Mouse (Mus musculus): Measurements from ENCODE around the gene Slc25a18. TPM values are rescaled to one million over a fixed set of nuclear protein-coding genes. Genes with fewer than 3 reads are reported as not detected.
"Not testable (repeated sequence)": the region's sequence is repeated elsewhere in the genome, so short reads cannot be mapped to it uniquely, and the experiment has no call there.

The Slc25a18 gene
- total RNA-seq, 2 experiments from 2014 or later: not detected

- ATAC-seq (replicated peaks; ENCODE audit: low FRiP score, low TSS enrichment, poor library complexity, severe bottlenecking): peak; percentile 30; the same call in 1 of the 2 replicates
Observed at GRCm38 (mm10) chr6:120795422-120796086, 22.2 kb downstream of the Slc25a18 start.

DNA sequence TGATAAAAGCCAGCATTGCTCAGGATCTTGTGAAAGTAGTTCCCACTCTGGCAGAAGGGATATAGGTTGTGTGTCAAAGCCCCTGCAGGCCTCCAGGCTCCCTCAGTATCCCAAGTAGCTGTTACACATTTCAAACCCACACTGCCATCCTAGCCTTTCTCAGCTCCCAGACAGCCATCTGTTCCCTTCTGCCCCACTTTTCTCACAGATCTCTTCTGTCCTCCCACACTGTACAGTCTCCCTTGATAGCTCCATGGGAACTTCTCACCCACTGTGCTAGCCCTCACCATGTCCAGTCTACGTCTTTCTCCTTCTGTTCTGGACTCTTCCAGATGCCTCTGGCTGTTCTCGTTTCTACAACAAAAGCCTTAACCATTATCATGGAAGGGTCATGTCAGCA is 22.7 kb downstream of the Slc25a18 start:
- no peak for ATAC-seq (replicated peaks; ENCODE audit: low FRiP score, low TSS enrichment, poor library complexity, severe bottlenecking)

- no peak for ATAC-seq (replicated peaks; ENCODE audit: low FRiP score, low TSS enrichment, poor library complexity, severe bottlenecking)
Observed at GRCm38 (mm10) chr6:120798019-120798418, 24.6 kb downstream of the Slc25a18 start.

DNA sequence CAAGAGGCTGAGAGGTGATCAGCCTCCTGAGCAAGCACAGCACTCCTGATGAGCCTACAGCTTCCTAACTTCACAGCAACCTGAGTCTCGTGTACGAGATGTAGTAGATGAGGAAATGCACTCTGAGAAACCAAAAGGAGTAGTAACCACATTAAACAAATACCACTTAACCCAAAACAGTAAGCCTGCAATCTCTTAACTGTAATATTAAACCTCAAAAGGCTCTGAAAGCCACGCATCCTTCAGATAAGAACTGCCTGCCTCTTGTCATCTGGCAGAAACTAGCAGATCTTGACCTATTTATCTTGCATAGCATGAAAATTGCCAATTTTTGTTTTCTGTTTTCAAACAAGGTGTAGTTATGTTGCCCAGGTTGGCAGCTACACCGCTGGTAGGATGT is 25.5 kb downstream of the Slc25a18 start:
- no peak for ATAC-seq (replicated peaks; ENCODE audit: low FRiP score, low TSS enrichment, poor library complexity, severe bottlenecking)

DNA sequence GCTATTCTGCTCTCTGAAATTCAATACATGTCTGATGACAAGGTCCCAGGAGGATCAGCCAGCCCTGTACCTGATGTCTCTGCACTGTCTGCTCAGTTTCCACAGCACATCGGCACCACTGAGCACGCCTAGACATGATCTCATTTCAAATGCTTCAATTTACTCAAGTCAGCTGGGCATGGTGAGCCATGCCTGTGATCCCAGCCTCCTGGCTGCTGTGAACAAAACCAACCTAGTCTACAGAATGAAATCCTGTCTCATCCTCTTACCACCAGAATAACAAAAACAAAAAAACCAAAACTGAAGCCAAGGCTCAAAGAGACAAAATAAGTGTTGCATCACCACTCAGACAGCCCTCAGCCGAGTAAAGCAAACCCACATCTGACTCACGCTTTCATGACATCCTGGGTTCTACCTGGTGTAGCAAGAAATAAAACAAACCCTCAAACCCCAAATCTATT is 26.2 kb downstream of the Slc25a18 start:
- ATAC-seq (replicated peaks; ENCODE audit: low FRiP score, low TSS enrichment, poor library complexity, severe bottlenecking): no peak

DNA sequence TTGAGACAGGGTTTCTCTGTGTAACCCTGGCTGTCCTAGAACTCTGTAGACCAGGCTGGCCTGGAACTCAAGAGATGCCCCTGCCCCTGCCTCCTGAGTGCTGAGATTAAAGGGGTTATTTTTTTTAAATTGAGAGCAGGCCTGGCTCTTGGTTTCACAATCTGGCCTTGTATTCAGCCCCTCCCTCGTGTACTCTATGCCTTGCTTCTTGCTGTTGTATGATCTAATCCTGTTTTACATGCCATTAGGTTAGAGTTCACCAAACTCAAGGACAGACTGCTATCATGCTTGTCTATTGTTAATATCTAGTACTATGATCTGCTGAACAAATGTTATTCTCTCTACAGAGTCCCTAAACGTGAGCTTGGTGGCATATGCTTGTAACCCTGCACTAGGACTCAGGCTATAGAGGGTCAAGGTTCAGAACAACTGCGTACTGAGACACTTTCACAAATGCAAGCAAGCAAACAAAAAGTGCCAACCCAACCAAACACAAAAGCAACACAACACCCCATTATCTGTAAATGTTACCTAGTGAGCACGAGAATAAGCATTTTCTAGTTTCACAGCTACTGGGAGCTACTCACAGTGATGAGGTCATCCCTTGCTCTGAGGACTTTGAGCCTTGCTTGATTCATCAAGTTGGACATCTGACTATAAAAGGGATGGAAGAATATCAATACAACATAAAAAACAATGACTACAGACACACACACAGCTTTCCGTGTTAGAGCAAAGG is 33.8 kb downstream of the Slc25a18 start:
- no peak for ATAC-seq (replicated peaks; ENCODE audit: low FRiP score, low TSS enrichment, poor library complexity, severe bottlenecking)

GRCm38 (mm10) chr6:120807738-120808081 is 34.3 kb downstream of the Slc25a18 start:
- no peak for ATAC-seq (replicated peaks; ENCODE audit: low FRiP score, low TSS enrichment, poor library complexity, severe bottlenecking)

DNA sequence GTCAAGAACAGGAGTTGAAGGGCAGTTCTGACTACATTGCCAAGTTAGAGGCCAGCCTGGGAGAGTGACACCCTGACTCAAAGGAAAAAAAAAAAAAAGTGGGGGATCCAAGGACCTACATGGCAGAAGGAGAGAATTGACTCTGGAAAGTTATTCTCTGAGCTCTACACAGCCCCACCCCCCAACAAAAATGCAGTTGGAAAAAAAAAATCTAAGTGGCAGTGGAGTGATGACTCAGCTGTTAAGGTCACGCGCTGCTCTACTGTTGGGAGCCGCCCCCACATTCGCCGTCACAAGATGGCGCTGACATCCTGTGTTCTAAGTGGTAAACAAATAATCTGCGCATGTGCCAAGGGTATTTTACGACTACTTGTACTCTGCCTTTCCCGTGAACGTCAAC is 38.6 kb downstream of the Slc25a18 start:
- ATAC-seq (replicated peaks; ENCODE audit: low FRiP score, low TSS enrichment, poor library complexity, severe bottlenecking): not testable (repeated sequence)

DNA sequence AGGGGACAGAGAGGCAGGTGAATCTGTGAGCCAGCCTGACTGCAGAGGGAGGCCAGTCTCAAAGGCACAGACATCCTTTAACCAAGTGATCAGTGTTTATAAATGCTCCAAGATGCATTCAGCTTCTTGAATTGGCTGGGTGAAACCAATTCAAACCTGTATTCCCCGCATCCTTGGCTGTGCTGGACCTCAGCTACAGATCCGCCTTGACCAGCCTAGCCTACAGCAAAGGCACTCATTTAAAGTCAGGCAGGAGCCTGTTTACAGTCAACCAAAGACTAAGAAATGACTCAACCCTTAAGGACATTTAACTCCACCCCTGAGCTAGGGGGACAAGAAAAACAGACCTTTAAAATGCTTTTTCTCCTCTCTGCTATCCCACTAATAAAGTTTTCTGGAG is 45.9 kb downstream of the Slc25a18 start:
- ATAC-seq (replicated peaks; ENCODE audit: low FRiP score, low TSS enrichment, poor library complexity, severe bottlenecking): no peak

DNA sequence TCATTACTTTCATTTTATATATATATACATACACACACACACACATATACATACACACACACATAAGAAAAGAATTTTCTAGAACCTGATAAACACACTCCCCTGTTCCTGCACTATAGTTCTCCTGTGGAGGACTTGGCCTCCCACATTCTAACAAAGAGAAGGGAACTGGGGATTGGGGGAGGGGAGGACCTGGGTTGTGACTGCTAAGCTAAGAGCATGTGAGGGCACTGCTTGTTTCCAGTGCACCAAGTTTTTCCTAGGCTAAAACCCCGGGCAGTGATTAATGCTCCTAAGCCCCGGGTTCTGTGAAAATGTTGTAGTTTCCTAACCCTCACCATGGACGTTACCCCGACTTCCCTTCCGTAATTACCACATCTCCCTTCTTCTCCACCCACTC is 46.8 kb downstream of the Slc25a18 start:
- ATAC-seq (replicated peaks; ENCODE audit: low FRiP score, low TSS enrichment, poor library complexity, severe bottlenecking): no peak

DNA sequence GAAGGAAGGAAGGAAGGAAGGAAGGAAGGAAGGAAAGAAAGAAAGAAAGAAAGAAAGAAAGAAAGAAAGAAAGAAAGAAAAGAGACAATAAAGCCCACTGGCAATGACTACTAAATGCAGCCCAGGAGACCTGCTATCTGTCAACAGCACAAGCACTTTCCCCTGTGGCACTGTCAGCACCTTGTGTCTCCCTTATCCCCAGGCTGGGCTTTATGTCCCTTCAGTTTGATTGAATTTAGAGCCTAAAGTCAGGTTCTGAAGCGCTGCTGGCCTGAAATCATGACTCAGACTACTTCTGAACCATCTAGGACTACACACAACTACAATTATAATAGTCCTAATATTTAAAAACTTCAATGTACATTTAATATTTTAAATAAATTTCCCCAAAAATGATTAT is 47.6 kb downstream of the Slc25a18 start:
- peak; percentile 63; the same call in 1 of the 2 replicates for ATAC-seq (replicated peaks; ENCODE audit: low FRiP score, low TSS enrichment, poor library complexity, severe bottlenecking)

DNA sequence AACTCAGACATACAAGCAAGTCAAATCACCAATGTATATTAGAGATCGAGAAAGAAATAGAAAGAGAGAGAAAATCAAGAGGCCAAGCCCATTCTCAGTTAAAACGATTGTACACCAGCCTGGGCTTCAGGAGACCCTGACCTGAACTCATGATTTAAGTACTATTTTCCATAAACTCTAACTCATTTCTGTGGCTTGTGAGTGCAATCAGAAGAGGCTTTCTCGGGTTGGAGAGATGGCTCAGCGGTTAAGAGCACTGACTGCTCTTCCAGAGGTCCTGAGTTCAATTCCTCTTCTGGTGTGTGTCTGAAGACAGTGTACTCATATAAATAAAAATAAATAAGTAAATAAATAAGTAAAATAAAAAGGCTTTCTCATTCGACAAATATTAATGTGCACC is 48.3 kb downstream of the Slc25a18 start:
- no peak for ATAC-seq (replicated peaks; ENCODE audit: low FRiP score, low TSS enrichment, poor library complexity, severe bottlenecking)

DNA sequence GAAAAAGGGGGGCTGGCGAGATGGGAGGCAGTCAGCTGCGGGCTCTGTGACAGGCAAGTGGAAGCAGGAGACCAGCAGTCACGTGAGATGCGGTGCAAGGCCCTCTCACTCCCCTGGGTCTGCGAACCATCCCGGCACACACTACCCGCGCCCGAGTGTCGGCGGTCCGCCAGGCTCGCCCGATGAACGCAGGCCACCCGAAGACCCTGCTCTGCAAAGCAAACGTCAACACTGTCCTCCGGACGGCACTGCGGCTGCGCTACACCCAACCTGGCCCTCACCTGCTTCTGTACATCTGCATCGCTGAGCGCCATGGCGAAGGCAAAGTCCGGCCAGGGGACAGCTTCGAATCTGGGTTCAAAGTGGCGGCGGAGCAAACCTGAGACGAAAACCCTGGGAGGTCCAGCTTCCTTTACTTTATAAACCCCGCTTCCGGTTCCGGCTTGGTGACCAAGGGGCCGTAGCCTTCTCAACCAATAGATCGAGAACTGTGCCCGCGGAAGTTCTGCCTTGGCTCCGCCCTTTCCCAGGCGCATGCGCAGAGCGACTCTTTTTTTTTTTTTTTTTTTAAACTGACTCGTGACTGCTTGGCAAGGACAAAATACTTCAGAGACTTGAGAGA is 49.0 kb downstream of the Slc25a18 start, which contains the start of gene Atp6v1e1:
Gene Atp6v1e1, minus strand, starts transcription at position 487 of the 622 bp plus-strand sequence.
- peak; percentile 95 for ATAC-seq (replicated peaks; ENCODE audit: low FRiP score, low TSS enrichment, poor library complexity, severe bottlenecking)

DNA sequence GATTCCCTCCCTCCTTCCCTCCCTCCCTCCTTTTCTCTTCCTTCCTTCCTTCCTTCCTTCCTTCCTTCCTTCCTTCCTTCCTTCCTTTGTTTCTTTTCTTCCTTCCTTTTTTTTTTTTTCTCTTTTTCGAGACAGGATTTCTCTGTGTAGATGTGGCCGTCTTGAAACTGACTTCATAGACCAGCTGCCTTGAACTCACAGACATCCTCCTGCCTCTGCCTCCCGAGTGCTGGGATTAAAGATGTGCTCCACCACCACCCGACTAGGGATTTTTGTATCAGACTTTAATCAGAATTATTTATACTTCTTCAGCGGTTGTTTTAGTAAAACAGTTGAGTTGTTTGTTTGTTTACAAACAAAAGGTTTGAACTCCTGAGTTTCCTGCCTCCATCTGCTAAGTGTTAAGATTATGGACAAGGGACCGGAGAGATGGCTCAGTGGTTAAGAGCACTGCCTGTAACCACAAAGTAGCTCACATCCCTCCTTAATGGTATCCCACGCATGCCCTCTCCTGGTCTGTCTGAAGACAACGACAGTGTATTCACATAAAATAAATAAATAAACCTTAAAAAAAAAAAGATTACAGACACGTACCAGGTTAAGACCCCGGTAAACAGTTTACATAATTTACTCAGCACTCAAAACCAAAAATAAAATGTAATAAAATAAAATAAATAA is 49.7 kb downstream of the Slc25a18 start:
- 0 out of 2 replicates have a peak, but pooled peaks have one; percentile 31 for ATAC-seq (replicated peaks; ENCODE audit: low FRiP score, low TSS enrichment, poor library complexity, severe bottlenecking)

GRCm38 (mm10) chr6:120830056-120830455 is 56.7 kb downstream of the Slc25a18 start:
- ATAC-seq (replicated peaks; ENCODE audit: low FRiP score, low TSS enrichment, poor library complexity, severe bottlenecking): peak; percentile 66

DNA sequence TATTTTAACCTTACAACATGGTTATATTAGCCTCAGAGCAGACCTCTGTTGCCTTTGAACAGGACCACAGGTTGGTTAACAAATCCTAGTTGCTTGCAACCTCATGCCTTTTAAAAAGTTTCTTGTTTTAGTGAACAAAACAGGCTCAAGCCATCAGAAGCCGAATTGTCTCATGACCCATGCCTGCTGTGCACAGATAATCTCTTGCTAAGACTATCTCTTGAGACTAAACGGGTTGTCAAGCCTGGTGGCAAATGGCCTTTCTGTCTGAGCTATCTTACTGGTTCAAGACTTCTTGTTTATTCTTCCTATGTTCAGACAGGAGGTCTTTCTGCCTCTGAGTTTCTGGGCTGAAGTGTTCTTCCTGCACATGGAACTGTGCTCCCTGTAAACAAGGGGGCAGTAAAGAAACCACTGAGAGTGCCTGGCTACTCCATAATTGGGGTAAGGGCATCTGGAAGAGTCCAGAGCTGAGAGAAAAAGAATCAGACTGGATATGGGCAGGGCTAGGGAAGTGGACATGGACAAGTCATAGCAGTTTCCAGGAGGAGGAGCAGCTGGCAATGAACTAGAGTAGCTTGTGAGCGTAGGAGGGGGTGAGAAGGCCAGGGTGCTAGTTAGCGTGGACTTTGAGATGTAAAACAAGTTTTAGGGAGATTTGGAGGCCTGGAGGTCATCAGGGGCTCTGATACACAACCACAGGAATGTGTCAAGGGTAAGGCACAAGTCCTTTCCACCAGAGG is 57.7 kb downstream of the Slc25a18 start:
- ATAC-seq (replicated peaks; ENCODE audit: low FRiP score, low TSS enrichment, poor library complexity, severe bottlenecking): peak; percentile 54

- peak; percentile 22 for ATAC-seq (replicated peaks; ENCODE audit: low FRiP score, low TSS enrichment, poor library complexity, severe bottlenecking)
Observed at GRCm38 (mm10) chr6:120832097-120832496, 58.7 kb downstream of the Slc25a18 start.

GRCm38 (mm10) chr6:120834766-120835321 is 61.5 kb downstream of the Slc25a18 start:
- ATAC-seq (replicated peaks; ENCODE audit: low FRiP score, low TSS enrichment, poor library complexity, severe bottlenecking): peak; percentile 5; the same call in 1 of the 2 replicates
